Comparison of ENCODE assay signal across 34 mouse cellular contexts in genomic region chr15:81006127-81006735, GRCm38 (mm10). TPM values are rescaled to one million over a fixed set of nuclear protein-coding genes. Genes with fewer than 3 reads are reported as not detected.
DNase-seq lines count a peak whose midpoint lies in the region; ATAC-seq and TF ChIP-seq lines count a peak whose summit lies in the region.
"Had no signal": no experiment of that assay in that cellular context is flagged by ENCODE, and none has a peak within 500 bp of the region (broad histone marks: within the 10 kb centered on the region; RNA-seq: fewer than 3 reads in every experiment).

No protein-coding gene starts in this region.

- WGBS in cerebellum, adult 2 months = 36% methylated on average over 10 of the region's 10 CpGs
- 72% methylated on average over 10 of the region's 10 CpGs for WGBS in embryonic facial prominence, embryonic 15.5 days
- 82% methylated on average over 10 of the region's 10 CpGs for WGBS in hindbrain, embryonic 11.5 days

- no peak overlapping the region for H3K4me2 ChIP-seq in embryonic facial prominence, embryonic 15.5 days (replicated peaks)
- no peak overlapping the region for H3K4me2 ChIP-seq in hindbrain, embryonic 11.5 days (replicated peaks; ENCODE audit: low read depth, low read length)
- H3K4me2 ChIP-seq: embryonic facial prominence, embryonic 12.5 days; forebrain, embryonic 12.5 days; kidney, embryonic 15.5 days; liver, embryonic 13.5 days; midbrain, embryonic 13.5 days; neural tube, embryonic 13.5 days had no signal

- H3K9me3 ChIP-seq in embryonic facial prominence, embryonic 15.5 days (replicated peaks) = no peaks in the 10 kb centered on the region
- H3K9me3 ChIP-seq in hindbrain, embryonic 11.5 days (ENCODE audit: control insufficient read depth, low read length) = no peaks in the 10 kb centered on the region
- H3K9me3 ChIP-seq: embryonic facial prominence, embryonic 12.5 days; forebrain, embryonic 12.5 days; hindbrain, embryonic 10.5 days; kidney, embryonic 15.5 days; liver, embryonic 13.5 days; megakaryocyte, embryonic 14.5 days; midbrain, embryonic 13.5 days; neural tube, embryonic 13.5 days had no signal

- peaks cover 34% of the 10 kb centered on the region for H3K36me3 ChIP-seq in embryonic facial prominence, embryonic 15.5 days
- no peaks in the 10 kb centered on the region for H3K36me3 ChIP-seq in hindbrain, embryonic 11.5 days (ENCODE audit: control insufficient read depth, insufficient read depth, low read length)

- TF ChIP-seq CTCF in cerebellum, adult 2 months (IDR thresholded peaks at IDR 0.05; ENCODE audit: borderline replicate concordance, insufficient read depth, low read depth, low read length) = no peak

- no peak for TF ChIP-seq POLR2A in cerebellum, adult 2 months (IDR thresholded peaks at IDR 0.05; ENCODE audit: borderline replicate concordance, insufficient read depth, low read length)

- no peaks in the 10 kb centered on the region for H3K27me3 ChIP-seq in cerebellum, adult 2 months (ENCODE audit: control insufficient read depth, insufficient read depth, low read length)
- no peaks in the 10 kb centered on the region for H3K27me3 ChIP-seq in embryonic facial prominence, embryonic 15.5 days
- H3K27me3 ChIP-seq in hindbrain, embryonic 11.5 days (ENCODE audit: control insufficient read depth, insufficient read depth, low read length) = no peaks in the 10 kb centered on the region
- H3K27me3 ChIP-seq: CH12.LX; embryonic facial prominence, embryonic 12.5 days; forebrain, embryonic 12.5 days; kidney, embryonic 15.5 days; liver, embryonic 13.5 days; megakaryocyte, embryonic 14.5 days; midbrain, embryonic 13.5 days; neural tube, embryonic 13.5 days had no signal

- 0 out of 2 replicates have a peak overlapping the region, but pooled peaks have one; percentile 6 for H3K9ac ChIP-seq in embryonic facial prominence, embryonic 15.5 days
- no peak overlapping the region for H3K9ac ChIP-seq in hindbrain, embryonic 11.5 days (ENCODE audit: low read depth, low read length)
- H3K9ac ChIP-seq: embryonic facial prominence, embryonic 12.5 days; forebrain, embryonic 12.5 days; forebrain, postnatal 0 days; kidney, embryonic 15.5 days; liver, embryonic 13.5 days; midbrain, embryonic 13.5 days; neural tube, embryonic 13.5 days had no signal

- peak; percentile 19; the same call in 1 of the 2 replicates for ATAC-seq in cerebellum, adult (ENCODE audit: insufficient number of reproducible peaks, low FRiP score, low TSS enrichment)
- ATAC-seq in embryonic facial prominence, embryonic 15.5 days (ENCODE audit: insufficient number of reproducible peaks, low FRiP score, low TSS enrichment, low read depth) = no peak
- ATAC-seq in hindbrain, embryonic 11.5 days (ENCODE audit: low FRiP score) = no peak
- ATAC-seq: forebrain, postnatal 0 days; hindbrain, embryonic 16.5 days; lung, postnatal 0 days; midbrain, embryonic 13.5 days had no signal

- H3K27ac ChIP-seq in cerebellum, adult 2 months (ENCODE audit: insufficient read depth, low read length) = peak overlapping the region; percentile 10; the same call in 1 of the 2 replicates
- no peak overlapping the region for H3K27ac ChIP-seq in embryonic facial prominence, embryonic 15.5 days (replicated peaks)
- H3K27ac ChIP-seq in hindbrain, embryonic 11.5 days (ENCODE audit: low read depth, low read length) = no peak overlapping the region
- H3K27ac ChIP-seq: embryonic facial prominence, embryonic 12.5 days; forebrain, embryonic 12.5 days; heart, adult 2 months; hindbrain, embryonic 10.5 days; kidney, embryonic 15.5 days; liver, embryonic 13.5 days; midbrain, embryonic 13.5 days; neural tube, embryonic 13.5 days; stomach, postnatal 0 days had no signal

- no peak for DNase-seq in cerebellum, postnatal 4 days (ENCODE audit: low spot score in 2 of 2)
- DNase-seq in cerebellum, adult 2 months = peak; percentile 60 to 66
- DNase-seq in cerebellum, postnatal 14 days = peak; percentile 66 to 78
- DNase-seq in spleen, postnatal 4 days (ENCODE audit: low spot score in 2 of 2) = no peak
- DNase-seq in hindbrain, embryonic 11.5 days (ENCODE audit: low spot score) = no peak
- no peak for DNase-seq in urinary bladder, postnatal 25 days (ENCODE audit: low spot score)
- DNase-seq: adrenal gland, postnatal 14 days; forebrain, postnatal 0 days; heart, adult 2 months; heart, postnatal 14 days; kidney, adult 18-20 months; kidney, postnatal 25 days; left cerebral cortex, postnatal 4 days; liver, embryonic 13.5 days; lung, adult 18-20 months; lung, postnatal 4 days; retina, postnatal 1 day; right cerebral cortex, postnatal 25 days; thymus, adult 18-20 months; thymus, postnatal 25 days had no signal

- H3K4me3 ChIP-seq in cerebellum, adult 2 months (replicated peaks; ENCODE audit: insufficient read depth, low read depth, low read length) = no peak overlapping the region
- no peak overlapping the region for H3K4me3 ChIP-seq in embryonic facial prominence, embryonic 15.5 days (replicated peaks)
- no peak overlapping the region for H3K4me3 ChIP-seq in hindbrain, embryonic 11.5 days (ENCODE audit: low read depth, low read length)
- H3K4me3 ChIP-seq: embryonic facial prominence, embryonic 12.5 days; erythroblast, embryonic 14.5 days; forebrain, embryonic 12.5 days; heart, adult 2 months; hindbrain, embryonic 10.5 days; kidney, embryonic 15.5 days; liver, embryonic 13.5 days; megakaryocyte, embryonic 14.5 days; midbrain, embryonic 13.5 days; neural tube, embryonic 13.5 days had no signal

- peaks cover 33% of the 10 kb centered on the region for H3K4me1 ChIP-seq in cerebellum, adult 2 months (ENCODE audit: control insufficient read depth, insufficient read depth, low read length)
- H3K4me1 ChIP-seq in embryonic facial prominence, embryonic 15.5 days = no peaks in the 10 kb centered on the region
- H3K4me1 ChIP-seq in hindbrain, embryonic 11.5 days (replicated peaks; ENCODE audit: control insufficient read depth, insufficient read depth, low read length) = no peaks in the 10 kb centered on the region
- H3K4me1 ChIP-seq: forebrain, embryonic 12.5 days; hindbrain, embryonic 10.5 days; kidney, embryonic 15.5 days; midbrain, embryonic 13.5 days; neural tube, embryonic 13.5 days had no signal

RNA-seq across cellular contexts. Expression of gene Sgsm3, which starts 28.7 kb away (rescaled TPM):
- 75.2 and 77.6 TPM in 2 replicates for polyA plus RNA-seq in cerebellum, adult 2 months (2012; rRNA removed)
- polyA plus RNA-seq in embryonic facial prominence, embryonic 15.5 days (2015; fragmentation: Nextera tagmentation; extraction: Ambion mirVana) = 27.2 and 33.6 TPM in 2 replicates
- polyA plus RNA-seq in hindbrain, embryonic 11.5 days (2014; fragmentation: Nextera tagmentation; extraction: Ambion mirVana) = 17.4 and 26.5 TPM in 2 replicates

RNA-seq across cellular contexts. Expression of gene Adsl, which starts 57.9 kb away (rescaled TPM):
- polyA plus RNA-seq in cerebellum, adult 2 months (2012; rRNA removed) = 69.7 and 81.2 TPM in 2 replicates
- 128 and 136 TPM in 2 replicates for polyA plus RNA-seq in embryonic facial prominence, embryonic 15.5 days (2015; fragmentation: Nextera tagmentation; extraction: Ambion mirVana)
- polyA plus RNA-seq in hindbrain, embryonic 11.5 days (2014; fragmentation: Nextera tagmentation; extraction: Ambion mirVana) = 153 and 165 TPM in 2 replicates

Comparison
In these comparisons a context has a peak if more than half of its experiments do, and no peak if none do; other contexts are left out.
1. DNase-seq: peak in cerebellum, adult 2 months (2 of 2) and cerebellum, postnatal 14 days (2 of 2); none in cerebellum, postnatal 4 days (0 of 2), spleen, postnatal 4 days (0 of 2), hindbrain, embryonic 11.5 days (single experiment) and urinary bladder, postnatal 25 days (single experiment).